Mouse (Mus musculus) liver, embryonic 14 days (tissue): Measurements from ENCODE around the gene Gfy. TPM values are rescaled to one million over a fixed set of nuclear protein-coding genes. Genes with fewer than 3 reads are reported as not detected.

Experiments
- polyA plus RNA-seq: library from polyadenylated mRNA; depleted of rRNA; stranded (reverse); fragments of >200 nt; gene quantifications from 2 replicates; pipeline ENCODE4 v1.2.3, GENCODE M21; 2012; rRNA removed

The Gfy gene
- not detected in 2 replicates for polyA plus RNA-seq

GRCm38 (mm10) chr7:45179469-45179868 is at the start of gene Gfy:
Gfy (minus strand) TSS chr7:45179569.

GRCm38 (mm10) chr7:45215673-45216441 is 36.5 kb upstream of the Gfy start, which contains the start of gene Tead2:
Tead2 (plus strand) TSS chr7:45215753.

GRCm38 (mm10) chr7:45211851-45212251 is 32.5 kb upstream of the Gfy start, which contains the start of gene Dkkl1:
Dkkl1 (minus strand) TSS chr7:45212147.

GRCm38 (mm10) chr7:45204380-45205143 is 25.2 kb upstream of the Gfy start, which contains the start of gene Ccdc155:
Ccdc155 (minus strand) TSS chr7:45204892.

GRCm38 (mm10) chr7:45180896-45181477 is 1.6 kb upstream of the Gfy start, which contains the start of gene Pth2:
Pth2 (plus strand) TSS chr7:45180995.

GRCm38 (mm10) chr7:45163735-45164490 is 15.5 kb downstream of the Gfy start, which contains the start of gene Slc17a7:
Slc17a7 (plus strand) TSS chr7:45163949.

GRCm38 (mm10) chr7:45154096-45154992 is 25.0 kb downstream of the Gfy start, which contains the start of the genes Pih1d1 and Aldh16a1:
Pih1d1 (plus strand) TSS chr7:45154303.
Aldh16a1 (minus strand) TSS chr7:45154584.

GRCm38 (mm10) chr7:45135993-45136567 is 43.3 kb downstream of the Gfy start, which contains the start of the genes Gm45713 and Flt3l:
Gm45713 (minus strand) TSS chr7:45136231.
Flt3l (minus strand) TSS chr7:45136432.

GRCm38 (mm10) chr7:45128624-45129246 is 50.6 kb downstream of the Gfy start, which contains the start of gene Rpl13a:
Rpl13a (minus strand) TSS chr7:45128761.

Other genes with a start within 250 kb of the Gfy start
- 0.10 TPM in 1 of 2 replicates, not detected in the other for gene Tsks, start 236.4 kb downstream of the Gfy start, polyA plus RNA-seq
- gene Cpt1c, start 204.7 kb downstream of the Gfy start, polyA plus RNA-seq: 1.8 and 2.3 TPM in 2 replicates
- gene Prmt1, start 193.0 kb downstream of the Gfy start, polyA plus RNA-seq: 163 and 176 TPM in 2 replicates
- gene Irf3, start 181.9 kb downstream of the Gfy start, polyA plus RNA-seq: 38.0 and 41.0 TPM in 2 replicates
- gene Bcl2l12, start 180.9 kb downstream of the Gfy start, polyA plus RNA-seq: 10.2 and 11.7 TPM in 2 replicates
- 15.6 and 17.5 TPM in 2 replicates for gene Scaf1, start 163.2 kb downstream of the Gfy start, polyA plus RNA-seq
- gene Rras, start 161.6 kb downstream of the Gfy start, polyA plus RNA-seq: 15.6 and 17.7 TPM in 2 replicates
- 1.9 and 2.5 TPM in 2 replicates for gene Prr12, start 126.7 kb downstream of the Gfy start, polyA plus RNA-seq
- gene Nosip, start 117.1 kb downstream of the Gfy start, polyA plus RNA-seq: 26.5 and 28.7 TPM in 2 replicates
- gene Prrg2, start 116.9 kb downstream of the Gfy start, polyA plus RNA-seq: 7.1 and 7.9 TPM in 2 replicates
- gene Rcn3, start 87.3 kb downstream of the Gfy start, polyA plus RNA-seq: 18.0 and 23.0 TPM in 2 replicates
- 15.3 and 17.0 TPM in 2 replicates for gene Fcgrt, start 75.7 kb downstream of the Gfy start, polyA plus RNA-seq
- 329 and 425 TPM in 2 replicates for gene Rps11, start 55.1 kb downstream of the Gfy start, polyA plus RNA-seq
- 824 and 978 TPM in 2 replicates for gene Rpl13a, start 50.8 kb downstream of the Gfy start, polyA plus RNA-seq
- 0.03 and 0.05 TPM in 2 replicates for gene Gm45713, start 43.3 kb downstream of the Gfy start, polyA plus RNA-seq
- gene Flt3l, start 43.1 kb downstream of the Gfy start, polyA plus RNA-seq: 11.3 and 12.1 TPM in 2 replicates
- 33.3 and 38.1 TPM in 2 replicates for gene Pih1d1, start 25.3 kb downstream of the Gfy start, polyA plus RNA-seq
- gene Aldh16a1, start 25.0 kb downstream of the Gfy start, polyA plus RNA-seq: 14.6 and 17.2 TPM in 2 replicates
- gene Slc17a7, start 15.6 kb downstream of the Gfy start, polyA plus RNA-seq: 0.02 TPM in 1 of 2 replicates, not detected in the other
- not detected in 2 replicates for gene Pth2, start 1.4 kb upstream of the Gfy start, polyA plus RNA-seq
- 0.03 and 0.07 TPM in 2 replicates for gene Ccdc155, start 25.3 kb upstream of the Gfy start, polyA plus RNA-seq
- gene Dkkl1, start 32.6 kb upstream of the Gfy start, polyA plus RNA-seq: 1.0 and 1.5 TPM in 2 replicates
- 9.4 and 12.0 TPM in 2 replicates for gene Tead2, start 36.2 kb upstream of the Gfy start, polyA plus RNA-seq
- 8.7 and 11.7 TPM in 2 replicates for gene Cd37, start 59.5 kb upstream of the Gfy start, polyA plus RNA-seq
- gene Slc6a16, start 61.5 kb upstream of the Gfy start, polyA plus RNA-seq: 0.01 and 0.03 TPM in 2 replicates
- not detected in 2 replicates for gene Slc6a21, start 97.9 kb upstream of the Gfy start, polyA plus RNA-seq
- 0.95 and 1.2 TPM in 2 replicates for gene Trpm4, start 154.2 kb upstream of the Gfy start, polyA plus RNA-seq
- gene Hrc, start 155.7 kb upstream of the Gfy start, polyA plus RNA-seq: 0.06 and 0.76 TPM in 2 replicates
- gene Ppfia3, start 187.4 kb upstream of the Gfy start, polyA plus RNA-seq: 0.18 and 0.20 TPM in 2 replicates
- gene Lin7b, start 191.0 kb upstream of the Gfy start, polyA plus RNA-seq: 0.31 and 0.34 TPM in 2 replicates
- gene Snrnp70, start 216.2 kb upstream of the Gfy start, polyA plus RNA-seq: 208 and 214 TPM in 2 replicates
- gene Kcna7, start 226.1 kb upstream of the Gfy start, polyA plus RNA-seq: 0.01 TPM in 1 of 2 replicates, not detected in the other
- 0.17 and 0.23 TPM in 2 replicates for gene Ntf5, start 234.1 kb upstream of the Gfy start, polyA plus RNA-seq
- not detected in 2 replicates for gene Lhb, start 241.3 kb upstream of the Gfy start, polyA plus RNA-seq